Mouse (Mus musculus) limb, embryonic 14.5 days (tissue): ENCODE measurements around the gene Idnk. TPM values are rescaled to one million over a fixed set of nuclear protein-coding genes. Genes with fewer than 3 reads are reported as not detected.

Experiments used
- ATAC-seq: fragments of 200-750 bp; cut with Nextera tagmentation; 2 replicates; pipeline ENCODE4 v1.8.0; 2017; ENCODE audit warnings: low read depth, moderate number of reproducible peaks, moderate TSS enrichment; ENCODE audit not compliant: low FRiP score
- DNase-seq: peaks from one replicate; pipeline ENCODE4 v3.0.0-alpha.2; 2015; ENCODE audit warnings: low spot score
- H3K27ac ChIP-seq: fragments of 300-500 bp; sonication (generic); replicated peaks from 2 replicates; pipeline ENCODE4 v1.5.1; 2014; ENCODE audit warnings: low read depth, mild to moderate bottlenecking, low read length, moderate library complexity, mixed read lengths
- H3K27me3 ChIP-seq: fragments of 300-500 bp; sonication (generic); 2 replicates; pipeline ENCODE4 v1.6.1; 2014; ENCODE audit warnings: low read length, mixed read lengths; ENCODE audit not compliant: control insufficient read depth, insufficient read depth
- H3K36me3 ChIP-seq: fragments of 300-500 bp; sonication (generic); 2 replicates; pipeline ENCODE4 v1.6.1; 2014; ENCODE audit warnings: mild to moderate bottlenecking, low read length, moderate library complexity, mixed read lengths; ENCODE audit not compliant: control insufficient read depth, insufficient read depth
- H3K4me1 ChIP-seq: fragments of 300-500 bp; sonication (generic); 2 replicates; pipeline ENCODE4 v1.6.1; 2014; ENCODE audit warnings: antibody characterized with exemption, low read length, mixed read lengths; ENCODE audit not compliant: control insufficient read depth, insufficient read depth
- H3K4me2 ChIP-seq: fragments of 300-500 bp; sonication (generic); replicated peaks from 2 replicates; pipeline ENCODE4 v1.6.1; 2014; ENCODE audit warnings: low read depth, mild to moderate bottlenecking, low read length, moderate library complexity; ENCODE audit not compliant: severe bottlenecking
- H3K4me3 ChIP-seq: fragments of 300-500 bp; sonication (generic); replicated peaks from 2 replicates; pipeline ENCODE4 v1.5.1; 2014; ENCODE audit warnings: low read length
- H3K9ac ChIP-seq: fragments of 300-500 bp; sonication (generic); 2 replicates; pipeline ENCODE4 v1.6.1; 2014; ENCODE audit warnings: mild to moderate bottlenecking, low read depth, low read length, moderate library complexity; ENCODE audit not compliant: severe bottlenecking
- H3K9me3 ChIP-seq: fragments of 300-500 bp; sonication (generic); 2 replicates; pipeline ENCODE4 v1.6.1; 2016; ENCODE audit warnings: low read length; ENCODE audit not compliant: control insufficient read depth
- POLR2A ChIP-seq: fragments of 200-500 bp; IDR thresholded peaks from 2 replicates; pipeline ENCODE4 v1.8.0; 2012; ENCODE audit warnings: inconsistent platforms, mild to moderate bottlenecking, moderate library complexity, borderline replicate concordance; ENCODE audit not compliant: insufficient read depth, insufficient read length; ENCODE audit errors: extremely low read depth
- WGBS: fragments of 180-500 bp; shearing (Covaris S2); extraction: QIAGEN DNeasy Blood & Tissue Kit; methylation state at CpG from one replicate; pipeline ENCODE4 v1.1.7; 2014; 5-methylcytosine and 5-hydroxymethylcytosine counted together
- polyA plus RNA-seq, 2 experiments: library from polyadenylated mRNA; depleted of rRNA in 1 of 2; stranded (reverse) in 1 of 2; unstranded in 1 of 2; fragments of >200 nt; fragmentation: Nextera tagmentation in 1 of 2; extraction: Ambion mirVana in 1 of 2; gene quantifications; 2 replicates each; pipeline versions ENCODE4 v1.2.1 to v1.2.3; 2012 to 2014

The Idnk gene
- polyA plus RNA-seq, 2 experiments, result 17.7 to 31.1 TPM

GRCm38 (mm10) chr13:58124278-58124677, 33.2 kb upstream of the Idnk start:
- Histone ChIP-seq H3K4me1 (peaks cover 7% of the 10 kb centered on the region; the same call in 1 of the 2 replicates), H3K9me3 (no peaks in the 10 kb centered on the region), H3K27me3 (no peaks in the 10 kb centered on the region), H3K9ac (no peak overlapping the region), H3K27ac (no peak overlapping the region), H3K36me3 (peaks cover 17% of the 10 kb centered on the region), H3K4me2 (no peak overlapping the region), H3K4me3 (no peak overlapping the region)
- TF ChIP-seq POLR2A, result no peak
- DNase-seq (no peak), ATAC-seq (no peak)
- WGBS, result 86% methylated on average over 3 of the region's 3 CpGs

GRCm38 (mm10) chr13:58124989-58125388, 32.5 kb upstream of the Idnk start:
- peaks cover 11% of the 10 kb centered on the region; the same call in 1 of the 2 replicates for H3K4me1 ChIP-seq
- TF ChIP-seq POLR2A, result no peak
- no peaks in the 10 kb centered on the region for H3K9me3 ChIP-seq
- no peak overlapping the region for H3K9ac ChIP-seq
- H3K4me3 ChIP-seq, result no peak overlapping the region
- no peaks in the 10 kb centered on the region for H3K27me3 ChIP-seq
- WGBS, result 60% methylated on average over 2 of the region's 2 CpGs
- peaks cover 17% of the 10 kb centered on the region for H3K36me3 ChIP-seq
- no peak overlapping the region for H3K4me2 ChIP-seq
- no peak overlapping the region for H3K27ac ChIP-seq
- DNase-seq (no peak), ATAC-seq (no peak)

GRCm38 (mm10) chr13:58126126-58126525, 31.3 kb upstream of the Idnk start:
- Histone ChIP-seq H3K4me1 (peaks cover 13% of the 10 kb centered on the region; the same call in 1 of the 2 replicates), H3K36me3 (peaks cover 17% of the 10 kb centered on the region), H3K9ac (no peak overlapping the region), H3K4me3 (peak overlapping the region; percentile 98), H3K27me3 (no peaks in the 10 kb centered on the region), H3K27ac (no peak overlapping the region), H3K4me2 (peak overlapping the region; percentile 75), H3K9me3 (no peaks in the 10 kb centered on the region)
- no peak for TF ChIP-seq POLR2A
- ATAC-seq (no peak), DNase-seq (peak; percentile 77)
- WGBS, result 30% methylated on average over 7 of the region's 7 CpGs

GRCm38 (mm10) chr13:58126862-58127765, 30.3 kb upstream of the Idnk start:
- under 1% methylated on average over 43 of the region's 92 CpGs for WGBS
- Histone ChIP-seq H3K4me3 (peak overlapping the region; percentile 98), H3K27ac (peak overlapping the region; percentile 99), H3K36me3 (peaks cover 17% of the 10 kb centered on the region), H3K27me3 (no peaks in the 10 kb centered on the region), H3K9me3 (no peaks in the 10 kb centered on the region), H3K4me2 (peak overlapping the region; percentile 75), H3K4me1 (peaks cover 13% of the 10 kb centered on the region; the same call in 1 of the 2 replicates), H3K9ac (peak overlapping the region; percentile 98)
- DNase-seq, result no peak
- ATAC-seq, result no peak
- TF ChIP-seq POLR2A, result no peak

GRCm38 (mm10) chr13:58127766-58128361, 29.6 kb upstream of the Idnk start:
- DNase-seq, result no peak
- H3K36me3 ChIP-seq, result peaks cover 17% of the 10 kb centered on the region

More at GRCm38 (mm10) chr13:58127766-58128361, 29.6 kb upstream of the Idnk start:
- Histone ChIP-seq H3K27ac (peak overlapping the region; percentile 99), H3K4me1 (peaks cover 13% of the 10 kb centered on the region; the same call in 1 of the 2 replicates), H3K27me3 (no peaks in the 10 kb centered on the region), H3K9ac (peak overlapping the region; percentile 98), H3K9me3 (no peaks in the 10 kb centered on the region), H3K4me2 (peak overlapping the region; percentile 75), H3K4me3 (peak overlapping the region; percentile 98)
- TF ChIP-seq POLR2A, result no peak; the same call in 1 of the 2 replicates
- WGBS, result under 1% methylated on average over 53 of the region's 81 CpGs
- peak; percentile 17 for ATAC-seq
